Mouse (Mus musculus): ENCODE data around the gene Prdx2. TPM values are rescaled to one million over a fixed set of nuclear protein-coding genes. Genes with fewer than 3 reads are reported as not detected.

Gene Prdx2
- polyA plus RNA-seq, 1 experiment from 2014 or later = 824 TPM

DNA sequence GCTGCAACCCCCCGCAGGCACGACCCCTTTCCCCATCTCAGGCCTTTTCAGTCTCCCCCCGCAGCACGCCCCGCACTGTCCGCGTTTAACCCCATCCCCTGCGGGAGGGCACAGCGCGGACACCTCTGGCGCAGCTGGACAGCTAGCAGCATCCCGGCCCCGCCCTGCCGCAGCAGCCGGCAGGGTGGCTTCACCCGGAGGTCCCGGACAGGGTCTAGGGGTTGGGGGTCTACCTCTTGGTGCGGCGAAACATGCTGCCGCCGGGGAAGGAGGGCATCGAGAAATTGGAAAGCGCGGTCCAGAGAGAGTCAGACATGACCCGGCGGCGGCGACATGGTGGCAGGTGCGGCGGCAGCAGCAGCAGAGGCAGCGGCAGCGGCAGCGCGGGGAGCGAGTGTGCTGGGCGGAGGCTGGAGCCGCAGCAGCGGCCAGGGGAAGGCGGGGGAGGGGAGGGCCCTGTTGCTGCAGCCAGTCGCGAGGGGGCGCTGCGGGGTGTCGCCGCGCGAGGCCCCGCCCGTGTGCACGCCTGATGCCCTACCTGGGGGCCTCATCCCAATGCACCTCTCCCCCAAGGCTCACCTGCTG is 32.3 kb upstream of the Prdx2 start, which contains the start of gene Mast1:
Mast1 (minus strand) TSS at position 398 of the 585 bp plus-strand sequence.
- Histone ChIP-seq H3K4me2 (peak within 1 kb of the TSS; percentile 87), H3K4me3 (replicated peaks) (peak within 1 kb of the TSS; percentile 48), H3K36me3 (no peaks in the 10 kb centered on the region), H3K27ac (no peak within 1 kb of the TSS), H3K4me1 (peaks cover 21% of the 10 kb centered on the region), H3K27me3 (peaks cover 93% of the 10 kb centered on the region), H3K9me3 (replicated peaks) (no peaks in the 10 kb centered on the region), H3K9ac (0 out of 2 replicates have a peak within 1 kb of the TSS, but pooled peaks have one; percentile 21)
- 1% methylated on average over 48 of the region's 50 CpGs for WGBS
- ATAC-seq (replicated peaks; ENCODE audit: low FRiP score) = peak; percentile 61

DNA sequence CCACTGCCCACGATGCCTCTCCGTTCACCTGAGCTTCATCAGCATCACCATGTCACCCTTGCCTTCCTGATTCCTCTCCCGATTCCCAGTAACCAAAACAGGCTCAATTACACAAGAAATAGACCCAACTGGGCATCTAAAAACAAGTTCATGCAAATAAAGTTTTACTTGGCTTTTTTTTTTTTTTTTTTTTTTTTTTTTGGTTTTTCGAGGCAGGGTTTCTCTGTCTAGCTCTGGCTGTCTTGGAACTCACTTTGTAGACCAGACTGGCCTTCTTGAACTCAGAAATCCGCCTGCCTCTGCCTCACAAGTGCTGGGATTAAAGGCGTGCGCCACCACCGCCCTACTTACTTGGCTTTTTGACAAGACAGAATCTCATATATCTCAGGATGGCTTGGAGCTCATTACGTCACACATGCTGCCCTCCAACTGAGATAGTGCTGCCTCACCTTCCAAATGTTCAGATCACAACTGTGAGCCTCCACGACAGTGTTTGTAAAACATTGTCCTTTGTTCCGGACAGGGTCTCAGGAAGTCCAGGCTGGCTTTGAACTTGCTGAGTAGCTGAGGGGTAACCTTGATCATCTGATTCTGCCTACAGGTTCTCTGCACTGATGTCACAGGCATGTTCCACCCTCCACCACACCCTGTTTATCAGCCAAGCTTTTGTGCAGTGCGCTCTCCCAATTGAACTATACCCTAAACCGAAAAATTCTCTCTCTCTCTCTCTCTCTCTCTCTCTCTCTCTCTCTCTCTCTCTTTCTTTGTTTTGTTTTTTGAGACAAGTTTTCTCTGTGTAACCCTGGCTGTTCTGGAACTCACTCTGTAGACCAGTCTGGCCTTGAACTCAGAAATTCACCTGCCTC is 31.5 kb upstream of the Prdx2 start:
- whole genome bisulfite sequencing = 64% methylated on average over 13 of the region's 13 CpGs
- H3K27me3 ChIP-seq = peaks cover 91% of the 10 kb centered on the region
- H3K4me3 ChIP-seq (replicated peaks) = peak overlapping the region; percentile 48
- no peaks in the 10 kb centered on the region for H3K36me3 ChIP-seq
- H3K27ac ChIP-seq = no peak overlapping the region
- no peaks in the 10 kb centered on the region for H3K9me3 ChIP-seq (replicated peaks)
- H3K9ac ChIP-seq = no peak overlapping the region
- peaks cover 21% of the 10 kb centered on the region for H3K4me1 ChIP-seq
- H3K4me2 ChIP-seq = peak overlapping the region; percentile 87
- ATAC-seq (replicated peaks; ENCODE audit: low FRiP score) = no peak

DNA sequence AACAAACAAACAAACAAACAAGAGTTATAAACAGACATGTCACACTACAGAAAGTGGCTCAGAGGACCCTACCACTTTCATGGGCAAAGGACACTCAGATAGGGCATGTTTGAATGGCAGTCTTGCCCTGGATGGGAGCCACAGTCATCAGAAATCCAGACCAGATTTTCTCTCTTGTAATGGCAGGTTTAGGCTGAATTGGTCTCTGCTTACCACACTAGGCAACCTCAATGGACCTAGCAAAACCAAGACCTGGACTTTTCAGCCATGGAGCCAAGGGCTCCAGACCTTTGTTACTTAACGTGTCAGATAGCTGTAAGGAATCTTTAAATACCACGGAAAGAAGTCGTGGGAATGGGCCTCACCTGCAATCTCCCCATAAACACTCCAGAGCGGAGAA is 25.7 kb upstream of the Prdx2 start:
- H3K4me2 ChIP-seq = no peak overlapping the region
- no peak for ATAC-seq (replicated peaks; ENCODE audit: low FRiP score)
- no peak overlapping the region for H3K27ac ChIP-seq
- no peaks in the 10 kb centered on the region for H3K36me3 ChIP-seq
- H3K9me3 ChIP-seq (replicated peaks) = no peaks in the 10 kb centered on the region
- peaks cover 20% of the 10 kb centered on the region for H3K4me1 ChIP-seq
- H3K27me3 ChIP-seq = peaks cover 93% of the 10 kb centered on the region
- 16% methylated on average over 4 of the region's 4 CpGs for WGBS
- no peak overlapping the region for H3K4me3 ChIP-seq (replicated peaks)
- no peak overlapping the region for H3K9ac ChIP-seq

DNA sequence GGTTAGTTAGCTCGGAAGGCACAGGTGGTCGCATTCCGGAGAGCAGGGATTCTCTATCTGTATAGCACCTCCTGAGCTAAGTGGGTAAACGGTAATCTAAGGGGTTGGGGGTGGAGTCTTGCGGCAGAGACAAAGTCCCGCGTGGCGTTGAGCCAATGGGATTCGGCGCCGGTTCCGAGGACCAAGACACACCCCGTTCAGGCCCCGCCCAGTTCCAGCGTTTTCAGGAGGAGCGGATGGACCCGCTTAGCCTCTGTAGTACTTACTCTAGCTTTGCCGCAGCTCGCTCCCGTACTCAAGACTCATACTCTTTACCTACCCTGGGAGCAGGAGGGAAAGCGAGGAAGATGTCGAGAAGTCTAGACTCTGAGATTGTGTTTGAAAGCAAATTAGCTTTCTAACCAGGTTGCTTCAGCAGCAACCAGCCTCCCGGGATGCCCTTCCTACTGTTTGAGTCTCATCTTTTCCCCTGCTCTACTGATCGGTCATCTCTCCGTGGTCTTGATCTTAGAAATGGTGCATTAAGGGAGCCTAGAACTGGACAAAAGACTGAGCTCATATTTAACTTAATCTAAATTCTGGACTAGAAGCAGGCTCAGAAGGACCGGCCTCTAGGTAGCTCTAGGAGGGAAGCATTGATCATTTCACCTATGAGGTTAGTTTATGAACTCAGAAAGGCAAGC is 24.8 kb upstream of the Prdx2 start:
- WGBS = 2% methylated on average over 26 of the region's 26 CpGs
- Histone ChIP-seq H3K27me3 (peaks cover 88% of the 10 kb centered on the region), H3K4me1 (peaks cover 20% of the 10 kb centered on the region), H3K9me3 (replicated peaks) (no peaks in the 10 kb centered on the region), H3K4me2 (peak overlapping the region; percentile 33), H3K9ac (no peak overlapping the region), H3K4me3 (replicated peaks) (peak overlapping the region; percentile 16), H3K27ac (no peak overlapping the region), H3K36me3 (no peaks in the 10 kb centered on the region)
- no peak for ATAC-seq (replicated peaks; ENCODE audit: low FRiP score)

DNA sequence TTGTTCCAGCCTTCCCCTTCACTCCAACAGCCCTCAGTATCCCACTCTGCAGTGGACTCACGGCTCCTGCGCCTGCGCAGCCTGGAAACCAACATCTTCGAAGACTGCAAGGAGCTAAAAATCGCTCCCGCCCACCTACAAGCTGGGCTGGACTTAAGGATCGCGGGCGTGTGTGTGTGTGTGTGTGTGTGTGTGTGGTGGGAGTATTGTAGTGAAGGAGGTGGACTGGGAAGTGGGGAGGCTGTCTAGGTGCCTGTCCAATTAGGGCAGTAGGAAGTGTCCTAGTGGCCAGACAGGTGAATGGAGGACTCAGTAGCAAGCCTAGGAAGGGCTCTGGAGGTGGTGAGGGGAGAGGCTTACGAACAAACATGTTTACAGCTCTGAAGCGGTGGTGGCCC is 24.2 kb upstream of the Prdx2 start:
- peak overlapping the region; percentile 48 for H3K4me3 ChIP-seq (replicated peaks)
- no peaks in the 10 kb centered on the region for H3K36me3 ChIP-seq
- ATAC-seq (replicated peaks; ENCODE audit: low FRiP score) = peak; percentile 12; the same call in 1 of the 2 replicates
- H3K27ac ChIP-seq = no peak overlapping the region
- WGBS = 4% methylated on average over 11 of the region's 11 CpGs
- H3K9me3 ChIP-seq (replicated peaks) = no peaks in the 10 kb centered on the region
- H3K4me2 ChIP-seq = peak overlapping the region; percentile 84
- no peak overlapping the region for H3K9ac ChIP-seq
- H3K4me1 ChIP-seq = peaks cover 20% of the 10 kb centered on the region
- H3K27me3 ChIP-seq = peaks cover 88% of the 10 kb centered on the region

DNA sequence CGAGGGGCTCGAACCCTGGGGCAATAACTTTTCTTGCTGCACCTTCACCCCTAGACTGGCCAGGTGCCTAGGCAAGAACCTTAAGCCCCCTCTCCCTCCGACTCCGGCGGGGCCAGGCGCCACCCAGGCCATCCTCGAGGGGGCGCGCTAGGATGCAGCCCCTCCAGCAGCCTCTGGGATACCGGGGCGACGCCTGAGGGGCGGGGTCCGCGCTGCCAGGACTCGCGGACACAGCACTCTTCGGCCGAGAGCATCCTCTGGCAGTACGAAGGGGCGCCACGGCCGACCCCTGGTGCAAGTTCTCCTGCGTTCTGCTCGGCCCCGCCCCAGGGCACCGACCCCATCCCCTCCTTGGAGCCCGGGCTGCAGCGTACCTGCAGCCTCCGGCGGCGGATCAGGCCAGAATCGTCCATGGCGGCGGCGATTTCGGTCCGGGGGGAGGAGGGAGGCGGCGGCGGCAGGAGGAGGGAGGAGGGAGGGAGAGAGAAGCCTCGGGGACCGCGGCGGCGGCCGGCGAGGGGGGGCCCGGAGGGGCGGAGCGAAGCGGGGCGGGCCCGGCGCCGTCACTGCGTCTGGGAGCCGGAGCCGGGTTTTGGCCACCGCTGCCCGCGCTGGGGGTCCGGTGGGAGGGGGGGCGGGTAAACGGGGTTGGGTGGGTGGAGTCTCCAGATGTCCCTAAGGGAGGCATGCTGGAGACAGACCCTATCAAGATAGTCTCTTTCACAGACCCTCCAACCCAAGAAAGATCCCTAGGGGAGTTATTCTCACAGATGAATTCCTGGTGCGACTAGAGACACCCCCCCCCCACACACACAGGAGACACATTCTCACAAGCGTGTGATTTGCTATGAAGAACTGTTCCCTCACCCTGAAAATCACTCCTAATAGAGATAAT is 23.5 kb upstream of the Prdx2 start:
- no peak overlapping the region for H3K27ac ChIP-seq
- H3K36me3 ChIP-seq = no peaks in the 10 kb centered on the region
- H3K4me3 ChIP-seq (replicated peaks) = peak overlapping the region; percentile 48
- H3K27me3 ChIP-seq = peaks cover 88% of the 10 kb centered on the region
- WGBS = under 1% methylated on average over 62 of the region's 67 CpGs
- H3K4me2 ChIP-seq = peak overlapping the region; percentile 84
- peak; percentile 43; the same call in 1 of the 2 replicates for ATAC-seq (replicated peaks; ENCODE audit: low FRiP score)
- H3K4me1 ChIP-seq = peaks cover 20% of the 10 kb centered on the region
- no peaks in the 10 kb centered on the region for H3K9me3 ChIP-seq (replicated peaks)
- H3K9ac ChIP-seq = no peak overlapping the region

DNA sequence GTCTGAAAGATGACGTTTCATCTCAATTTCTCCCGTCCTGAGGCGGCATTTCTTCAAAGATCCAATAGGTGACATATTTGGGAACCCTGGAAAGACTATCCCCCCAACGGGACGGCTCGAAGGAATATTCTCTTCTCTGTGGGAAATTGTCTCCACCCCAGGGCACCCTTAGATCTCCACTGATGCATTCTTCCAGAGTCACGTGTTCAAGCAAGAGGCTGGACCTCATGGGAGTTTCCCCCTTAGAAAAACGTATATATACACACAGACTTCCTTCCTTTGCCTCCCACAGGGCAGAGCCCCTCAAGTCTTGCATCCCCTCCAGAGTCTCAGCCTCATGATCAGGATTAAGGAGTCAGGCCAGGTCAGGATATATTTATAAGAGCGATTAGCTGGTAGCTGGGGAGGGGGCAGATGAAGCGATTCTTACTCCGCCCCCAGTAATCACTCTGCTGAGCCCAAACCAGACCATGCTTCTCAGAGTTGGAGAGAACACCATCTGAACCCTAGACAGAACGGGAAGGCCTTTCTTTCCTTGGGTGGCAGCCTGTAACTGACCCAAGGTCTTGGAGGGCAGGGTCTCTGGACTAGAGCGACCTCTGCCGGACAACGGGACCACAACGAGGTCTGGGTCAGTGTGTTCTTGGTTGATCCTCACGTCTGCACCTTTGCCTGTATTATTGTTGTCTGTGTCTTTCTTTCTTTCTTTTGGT is 22.7 kb upstream of the Prdx2 start, which contains the start of gene Rtbdn:
Rtbdn (plus strand) TSS at position 464 of the 713 bp plus-strand sequence.
- 7% methylated on average over 17 of the region's 17 CpGs for WGBS
- Histone ChIP-seq H3K9me3 (replicated peaks) (no peaks in the 10 kb centered on the region), H3K4me2 (peak within 1 kb of the TSS; percentile 84), H3K36me3 (no peaks in the 10 kb centered on the region), H3K27me3 (peaks cover 88% of the 10 kb centered on the region), H3K4me3 (replicated peaks) (peak within 1 kb of the TSS; percentile 48), H3K27ac (no peak within 1 kb of the TSS), H3K9ac (no peak within 1 kb of the TSS), H3K4me1 (peaks cover 20% of the 10 kb centered on the region)
- no peak for ATAC-seq (replicated peaks; ENCODE audit: low FRiP score)

DNA sequence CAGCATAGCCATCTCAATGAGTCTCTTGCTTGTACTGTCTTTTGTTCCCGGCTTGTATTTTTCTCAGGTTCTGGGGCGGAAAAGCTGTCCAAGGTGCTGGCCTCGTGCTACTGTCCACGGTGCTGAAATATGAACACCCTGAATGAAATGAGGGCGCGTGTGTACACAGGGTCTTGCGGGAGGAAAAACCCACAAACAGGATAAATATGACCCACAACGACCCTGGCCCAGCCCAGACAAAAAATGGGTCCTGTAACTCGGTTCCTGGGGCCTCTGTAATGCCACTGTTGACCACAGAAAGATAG is 22.2 kb upstream of the Prdx2 start:
- WGBS = 14% methylated on average over 9 of the region's 9 CpGs
- H3K27ac ChIP-seq = no peak overlapping the region
- peaks cover 20% of the 10 kb centered on the region for H3K4me1 ChIP-seq
- ATAC-seq (replicated peaks; ENCODE audit: low FRiP score) = no peak
- H3K4me2 ChIP-seq = no peak overlapping the region
- no peak overlapping the region for H3K4me3 ChIP-seq (replicated peaks)
- H3K9me3 ChIP-seq (replicated peaks) = no peaks in the 10 kb centered on the region
- H3K27me3 ChIP-seq = peaks cover 88% of the 10 kb centered on the region
- H3K9ac ChIP-seq = no peak overlapping the region
- no peaks in the 10 kb centered on the region for H3K36me3 ChIP-seq

DNA sequence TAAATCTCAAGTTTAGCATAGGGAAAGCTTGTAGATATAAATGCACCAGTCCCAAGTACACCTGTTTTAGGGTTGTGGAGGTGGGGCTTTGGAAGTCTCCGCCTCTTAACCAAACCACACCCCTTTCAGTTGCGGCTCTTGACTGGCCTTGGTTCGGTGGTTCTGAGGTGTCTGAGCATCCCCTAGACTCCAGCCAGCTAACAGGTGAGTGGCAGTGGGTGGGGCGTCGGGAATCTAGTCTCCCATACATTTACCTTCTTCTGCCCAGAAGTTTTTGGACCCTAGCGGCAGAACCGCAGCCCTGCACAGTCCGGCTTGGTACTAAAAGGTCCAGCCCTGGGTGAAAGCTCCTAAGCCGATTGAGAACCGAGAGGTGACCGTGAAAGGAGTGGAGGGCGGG is 19.6 kb upstream of the Prdx2 start:
- peaks cover 15% of the 10 kb centered on the region for H3K4me1 ChIP-seq
- 21% methylated on average over 12 of the region's 12 CpGs for WGBS
- no peak overlapping the region for H3K4me3 ChIP-seq (replicated peaks)
- H3K4me2 ChIP-seq = no peak overlapping the region
- H3K27me3 ChIP-seq = peaks cover 82% of the 10 kb centered on the region
- no peak overlapping the region for H3K27ac ChIP-seq
- no peaks in the 10 kb centered on the region for H3K9me3 ChIP-seq (replicated peaks)
- no peak for ATAC-seq (replicated peaks; ENCODE audit: low FRiP score)
- no peak overlapping the region for H3K9ac ChIP-seq
- no peaks in the 10 kb centered on the region for H3K36me3 ChIP-seq

DNA sequence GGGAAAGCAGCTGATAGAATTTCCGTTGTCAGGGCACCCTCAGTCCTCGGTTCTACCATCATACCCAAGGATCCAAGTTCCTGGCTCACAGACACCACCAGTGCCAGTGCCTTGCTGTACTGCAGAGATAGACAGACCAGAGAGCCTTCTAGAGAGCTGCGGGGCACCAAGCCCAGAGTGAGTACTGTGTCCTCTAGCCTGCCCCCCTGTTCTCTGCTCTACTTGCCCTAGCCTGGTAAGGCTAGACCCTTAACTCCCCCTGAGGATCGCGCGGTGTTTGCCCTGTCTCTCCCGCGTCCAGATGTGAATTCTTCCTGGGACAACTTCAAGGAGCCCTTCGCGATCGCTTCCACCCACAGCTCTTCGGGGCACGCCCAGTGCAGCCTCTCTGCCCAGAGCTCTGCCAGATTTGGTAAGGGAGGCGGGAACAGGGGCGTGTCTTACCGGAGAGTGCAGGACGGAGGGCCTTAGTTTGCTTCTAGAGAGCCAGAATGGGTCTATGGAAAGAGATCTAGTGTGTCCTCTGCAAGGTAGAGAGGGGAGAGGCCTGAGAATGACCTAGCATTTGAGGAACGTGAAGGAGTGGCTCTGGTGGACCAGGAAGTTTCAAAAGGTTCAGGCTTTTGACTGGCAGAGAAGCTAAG is 16.7 kb upstream of the Prdx2 start:
- H3K4me3 ChIP-seq (replicated peaks) = no peak overlapping the region
- H3K9ac ChIP-seq = no peak overlapping the region
- peaks cover 54% of the 10 kb centered on the region for H3K27me3 ChIP-seq
- H3K4me1 ChIP-seq = no peaks in the 10 kb centered on the region
- no peak overlapping the region for H3K27ac ChIP-seq
- H3K36me3 ChIP-seq = peaks cover 15% of the 10 kb centered on the region
- WGBS = 6% methylated on average over 18 of the region's 18 CpGs
- no peaks in the 10 kb centered on the region for H3K9me3 ChIP-seq (replicated peaks)
- no peak for ATAC-seq (replicated peaks; ENCODE audit: low FRiP score)
- H3K4me2 ChIP-seq = no peak overlapping the region
